Mouse (Mus musculus) E14TG2a.4 (cell line): ENCODE results near the gene Sept12.

ENCODE experiments used
- CTCF ChIP-seq: conservative IDR thresholded peaks from 2 replicates; pipeline ENCODE4 v1.5.1; 2014; ENCODE audit warnings: low read length
- NANOG ChIP-seq: IDR thresholded peaks from 2 replicates; pipeline ENCODE4 v1.6.1; 2014; ENCODE audit warnings: borderline replicate concordance, low read length, mixed read lengths
- POU5F1 ChIP-seq: IDR thresholded peaks from 2 replicates; pipeline ENCODE4 v1.6.1; 2014; ENCODE audit warnings: low read length, borderline replicate concordance

DNA sequence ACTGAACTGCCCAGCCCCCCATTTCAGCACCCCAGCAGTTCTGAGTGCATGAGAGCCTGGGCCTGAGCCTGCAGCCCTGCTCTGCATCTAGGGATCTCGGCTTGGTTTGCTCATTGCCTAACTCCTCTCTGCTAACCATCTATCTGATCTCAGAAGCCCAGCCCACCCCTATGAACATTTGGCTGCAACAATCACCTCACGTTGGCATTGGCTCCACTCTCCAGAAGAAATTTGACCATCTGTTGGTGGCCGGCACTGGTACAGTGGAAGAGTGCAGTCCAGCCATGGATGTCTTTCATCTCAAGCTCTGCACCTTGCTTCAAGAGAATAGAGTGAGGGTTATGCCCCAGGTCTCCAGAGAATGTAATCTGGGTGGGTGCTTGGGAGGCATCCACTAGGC, 40.2 kb downstream of the Sept12 start:
- TF ChIP-seq CTCF (no peak), NANOG (no peak), POU5F1 (no peak)
